Mouse (Mus musculus) urinary bladder, postnatal 25 days (tissue): ENCODE results near the gene Smurf1.

Experiments
- DNase-seq: peaks from one replicate; pipeline ENCODE4 v3.0.0; 2022; ENCODE audit warnings: low spot score

Gene Smurf1

GRCm38 (mm10) chr5:144954432-144954831, 11.2 kb downstream of the Smurf1 start:
- DNase-seq = no peak

DNA sequence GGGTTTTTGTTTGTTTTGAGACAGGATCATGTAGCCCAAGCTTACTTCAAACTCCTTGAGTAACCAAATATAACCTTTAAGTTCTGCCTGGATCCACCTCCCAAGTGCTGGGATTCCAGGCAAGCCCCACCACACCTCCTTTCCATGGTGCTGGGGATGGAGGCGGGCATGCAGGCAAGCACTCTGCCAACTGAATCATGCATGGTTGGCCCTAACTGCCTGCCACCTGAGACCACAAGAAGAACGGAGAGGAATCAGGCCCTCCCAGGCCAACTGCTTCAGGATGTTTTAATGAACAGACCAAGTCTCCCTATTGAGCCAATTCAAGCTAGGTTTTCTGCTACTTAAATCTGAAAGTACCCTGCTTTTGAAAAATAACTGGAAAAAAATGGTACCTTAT, 13.1 kb downstream of the Smurf1 start:
- no peak for DNase-seq

- no peak for DNase-seq
Measured at GRCm38 (mm10) chr5:144950428-144951051, 15.1 kb downstream of the Smurf1 start.

GRCm38 (mm10) chr5:144949856-144950255, 15.8 kb downstream of the Smurf1 start:
- peak; percentile 38 for DNase-seq

DNA sequence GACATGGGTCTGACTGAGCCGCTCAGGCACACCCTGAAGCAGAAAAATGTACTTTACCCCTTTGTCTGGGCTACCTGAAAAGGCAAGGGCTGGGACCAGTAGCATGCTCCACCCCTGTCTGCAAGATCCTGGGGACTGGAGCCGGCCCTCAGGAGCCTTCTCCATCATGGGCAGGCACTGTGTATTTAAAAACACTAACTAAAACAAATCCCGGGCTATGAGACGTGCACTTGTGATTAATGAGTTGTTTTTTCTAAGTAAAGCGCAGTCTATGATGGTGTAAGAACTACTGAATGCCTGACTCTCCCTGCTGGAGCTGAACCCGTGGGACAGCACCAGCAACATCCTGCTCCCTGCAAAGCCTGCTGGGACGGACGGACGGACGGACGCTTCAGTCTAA, 17.2 kb downstream of the Smurf1 start:
- no peak for DNase-seq

- DNase-seq = no peak
Measured at GRCm38 (mm10) chr5:144948002-144948401, 17.6 kb downstream of the Smurf1 start.

DNA sequence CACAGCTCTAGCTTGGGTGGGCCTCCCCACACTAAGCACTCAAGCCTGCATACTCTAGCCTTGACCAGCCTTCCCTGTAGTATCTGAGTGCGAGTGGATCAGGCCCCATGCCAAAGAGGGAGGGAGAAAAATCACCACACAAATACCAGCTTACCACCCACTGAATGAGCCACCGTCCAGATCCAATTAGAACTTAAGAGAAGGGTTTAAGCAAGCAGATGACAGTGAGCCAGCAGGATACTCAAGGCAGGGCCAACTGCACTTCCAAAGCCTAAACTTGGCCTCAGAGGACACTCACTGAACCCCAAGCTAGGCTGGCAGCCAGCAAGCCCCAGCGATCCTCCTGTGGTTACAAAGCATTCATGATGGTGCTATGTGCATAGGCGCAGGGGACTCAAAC, 19.6 kb downstream of the Smurf1 start:
- no peak for DNase-seq

DNA sequence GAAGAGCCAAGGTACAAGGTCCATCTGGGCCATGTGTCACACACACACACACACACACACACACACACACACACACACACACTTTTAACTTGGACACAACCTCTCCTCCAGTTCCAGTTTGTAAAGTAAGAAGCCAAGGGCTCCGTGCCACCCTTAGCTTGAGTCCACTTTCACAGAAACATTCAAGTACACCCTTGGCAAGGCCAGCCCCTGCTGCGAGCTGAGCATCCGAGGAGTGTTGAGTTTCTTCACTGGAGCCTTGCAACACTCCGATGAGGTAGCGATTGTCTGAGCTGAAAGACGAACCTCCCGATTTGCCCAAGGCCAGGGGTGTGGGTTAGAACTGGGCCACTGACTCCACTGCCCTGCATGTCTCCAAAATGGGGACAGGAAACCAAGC, 20.7 kb downstream of the Smurf1 start:
- DNase-seq = no peak

DNA sequence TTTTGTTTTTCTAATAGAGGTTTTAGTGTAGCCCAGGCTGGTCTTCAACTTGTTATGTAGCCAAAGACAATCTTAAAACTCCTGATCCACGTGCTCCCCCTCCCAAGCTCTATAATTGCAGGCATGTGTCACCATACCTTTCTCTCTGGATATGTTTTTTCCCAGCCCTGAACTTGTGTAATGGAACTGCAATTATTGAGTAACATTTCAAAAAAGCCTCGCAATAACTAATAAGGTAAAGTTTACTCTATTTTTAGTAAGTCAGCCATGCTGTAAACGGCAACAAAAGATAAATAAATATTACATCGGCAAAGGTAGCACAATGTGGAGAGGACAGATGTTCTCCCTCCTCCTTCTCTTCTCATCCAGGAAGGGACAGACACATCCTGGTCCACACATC, 21.3 kb downstream of the Smurf1 start:
- DNase-seq = no peak

GRCm38 (mm10) chr5:144943346-144943745, 22.3 kb downstream of the Smurf1 start:
- DNase-seq = no peak

- DNase-seq = no peak
Measured at GRCm38 (mm10) chr5:144942431-144942830, 23.2 kb downstream of the Smurf1 start.

DNA sequence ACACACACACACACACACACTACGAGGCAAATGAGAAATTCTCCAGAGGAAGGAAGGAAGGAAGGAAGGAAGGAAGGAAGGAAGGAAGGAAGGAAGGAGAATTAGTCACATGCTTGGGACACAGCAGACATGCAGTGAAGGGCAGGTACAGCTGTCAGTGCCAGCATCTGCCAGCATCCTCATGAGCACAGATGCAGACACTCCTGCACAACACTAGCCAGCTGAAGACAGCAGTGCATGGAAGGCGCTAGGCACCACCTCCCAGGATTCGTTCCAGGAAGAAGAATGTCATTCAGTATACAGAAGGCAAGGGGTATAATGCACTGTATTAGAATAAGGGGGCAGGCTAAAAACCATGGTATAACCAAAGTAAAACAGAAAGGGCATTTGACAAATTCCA, 24.7 kb downstream of the Smurf1 start:
- DNase-seq = no peak

DNA sequence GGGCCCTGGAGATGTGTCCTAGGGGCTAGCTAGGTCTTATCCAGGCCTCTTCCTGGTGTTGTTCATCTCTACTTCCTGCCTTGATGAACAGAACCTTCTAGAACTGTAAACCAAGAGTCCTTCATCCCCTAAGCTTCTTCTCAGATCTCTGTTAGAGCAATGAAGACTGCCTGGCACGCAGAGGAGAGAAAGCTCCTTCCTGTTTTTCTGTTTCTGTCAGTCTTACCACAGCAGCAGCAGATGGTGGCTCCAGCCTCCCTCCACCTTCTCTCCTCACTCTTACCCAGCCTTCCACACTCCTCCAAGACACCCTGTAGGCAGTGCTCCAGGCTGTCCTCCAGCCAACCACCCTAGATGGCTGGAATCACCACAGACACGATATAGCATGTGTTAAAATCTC, 28.3 kb downstream of the Smurf1 start:
- DNase-seq = no peak

GRCm38 (mm10) chr5:144933486-144933885, 32.2 kb downstream of the Smurf1 start:
- DNase-seq = no peak

DNA sequence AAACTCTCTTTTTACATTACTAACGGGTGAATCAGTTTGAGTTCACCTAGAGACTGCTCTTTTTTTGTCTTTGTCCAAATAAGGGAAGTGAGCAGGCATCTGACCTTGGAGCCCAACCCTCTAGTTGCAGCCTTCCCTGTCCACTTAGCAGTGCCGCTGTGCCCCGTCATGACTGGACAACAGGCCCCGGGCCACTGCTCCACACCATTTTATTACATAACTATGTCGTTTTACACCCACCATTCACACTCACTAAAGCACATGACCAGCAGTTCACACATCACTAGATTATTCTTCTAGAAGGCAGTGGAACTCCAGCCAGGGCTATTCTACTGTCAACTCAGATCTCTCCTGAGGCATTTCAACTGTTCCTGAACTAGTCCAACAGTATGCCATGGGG, 33.8 kb downstream of the Smurf1 start:
- DNase-seq = no peak

- DNase-seq = no peak
Measured at GRCm38 (mm10) chr5:144928856-144929713, 36.6 kb downstream of the Smurf1 start.

- DNase-seq = no peak
Measured at GRCm38 (mm10) chr5:144926275-144926674, 39.4 kb downstream of the Smurf1 start.

GRCm38 (mm10) chr5:144923351-144923750, 42.3 kb downstream of the Smurf1 start:
- DNase-seq = no peak

DNA sequence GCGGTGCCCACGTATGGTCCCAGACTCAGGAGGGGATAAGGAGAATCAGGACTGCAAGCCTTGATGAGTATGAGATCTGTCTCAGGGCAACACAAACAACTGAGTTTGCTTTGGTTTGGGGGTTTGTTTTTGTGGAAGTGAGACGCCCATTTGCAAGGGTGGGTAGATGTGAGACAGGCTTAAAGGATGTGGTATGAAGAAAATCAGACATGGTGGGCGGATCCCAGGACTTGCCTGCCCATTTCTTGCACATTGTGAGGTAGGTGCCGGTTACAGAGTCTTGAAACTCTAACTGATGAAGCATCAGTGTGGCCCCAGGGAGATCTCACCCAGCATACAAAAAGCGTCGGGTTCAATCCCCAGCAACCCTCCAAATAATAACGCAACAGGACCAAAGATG, 45.9 kb downstream of the Smurf1 start:
- DNase-seq = no peak

DNA sequence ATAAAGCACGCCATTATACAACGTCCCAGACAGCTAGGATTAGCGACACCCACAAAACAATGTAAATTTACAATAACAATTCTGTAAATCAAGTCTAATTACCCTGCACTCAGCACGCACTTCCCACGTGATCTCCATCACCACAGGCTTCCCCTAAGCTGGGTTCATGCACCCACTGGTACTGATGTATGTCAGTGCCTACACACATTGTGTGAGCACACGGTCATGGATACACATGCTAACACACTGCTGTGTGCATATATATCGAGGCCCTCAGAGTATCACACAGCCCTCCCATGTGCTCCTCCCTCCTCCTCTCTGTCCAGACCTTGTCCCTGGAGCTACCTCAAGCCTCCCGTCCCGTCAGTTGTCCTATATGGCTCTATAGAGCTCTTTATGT, 46.5 kb downstream of the Smurf1 start:
- DNase-seq = no peak

GRCm38 (mm10) chr5:144918204-144918603, 47.4 kb downstream of the Smurf1 start:
- DNase-seq = no peak

DNA sequence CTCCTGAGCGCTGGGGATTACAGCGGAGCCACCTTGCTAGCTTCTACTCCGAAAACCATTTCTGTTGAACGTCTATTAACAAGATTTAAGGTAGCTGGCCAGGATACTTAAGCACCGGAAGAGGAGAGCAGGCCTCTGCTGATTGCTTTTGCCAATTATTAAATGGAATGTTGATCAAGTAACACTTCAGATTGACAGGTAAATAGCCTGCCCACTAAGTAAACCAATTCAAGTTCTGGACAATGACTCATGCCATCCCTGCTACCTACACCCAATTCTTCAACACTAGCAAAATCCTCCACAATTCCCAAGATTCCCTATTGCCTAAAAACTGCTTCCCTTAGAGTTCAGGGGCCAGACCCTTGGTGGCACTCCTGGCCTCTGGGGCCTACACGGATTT, 48.5 kb downstream of the Smurf1 start:
- no peak for DNase-seq

GRCm38 (mm10) chr5:144915828-144916227, 49.8 kb downstream of the Smurf1 start:
- DNase-seq = no peak

DNA sequence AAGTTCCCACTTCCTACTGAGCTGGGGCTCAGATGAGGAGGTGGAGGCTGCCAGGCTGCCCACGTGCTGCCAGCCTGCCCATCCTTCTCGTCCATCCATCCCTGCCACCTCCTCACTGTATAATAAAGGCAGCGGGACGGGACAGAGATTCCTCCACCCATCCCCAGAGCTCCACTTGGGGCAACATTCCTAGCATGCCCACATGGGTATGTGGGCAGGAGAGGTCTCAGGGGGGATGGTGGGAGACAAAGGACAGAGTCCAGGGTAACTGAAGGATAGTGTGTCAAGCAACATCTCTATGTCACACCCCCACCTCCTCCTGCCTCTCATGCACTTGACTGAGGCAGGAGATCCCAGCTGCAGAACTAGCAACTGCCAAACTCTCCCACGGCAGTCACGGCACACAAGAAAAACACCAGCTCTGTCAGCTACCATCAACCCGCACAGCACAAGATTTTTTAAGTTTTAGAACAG, 51.2 kb downstream of the Smurf1 start:
- no peak for DNase-seq
